Mouse (Mus musculus) CD8-positive naive resting alpha-beta T cell, adult 2 months (primary cell): ENCODE measurements around the gene Itih2.
A peak's percentile ranks its signal among the peaks of the same experiment; 100 is the strongest.

Source experiments
- DNase-seq, 2 experiments: peaks; one replicate each; pipeline ENCODE4 v3.0.0; 2022; ENCODE audit warnings: low read depth in 2 of 2, low spot score in 2 of 2

Gene Itih2

DNA sequence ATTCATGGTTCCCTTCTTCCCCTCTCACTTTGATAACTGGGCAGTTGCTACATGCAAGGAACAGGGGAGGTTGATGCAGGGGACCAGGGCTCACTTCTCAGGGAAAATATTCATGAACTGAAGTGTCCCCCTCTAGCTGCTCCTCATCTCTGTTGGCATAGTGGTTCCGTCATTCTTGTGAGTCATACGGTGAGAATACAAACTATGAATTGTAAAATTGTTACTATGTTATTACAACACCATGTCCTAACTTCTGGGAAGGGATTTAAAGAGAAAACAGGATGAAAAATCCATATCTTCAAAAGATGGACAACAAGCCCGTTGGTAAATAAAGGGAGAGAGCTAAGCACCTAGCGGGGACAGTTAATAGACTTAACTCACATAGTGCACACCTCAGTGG, at the start of gene Itih2:
Gene Itih2 (minus strand): TSS at position 101 of the 400 bp plus-strand sequence.
- DNase-seq: no peak

DNA sequence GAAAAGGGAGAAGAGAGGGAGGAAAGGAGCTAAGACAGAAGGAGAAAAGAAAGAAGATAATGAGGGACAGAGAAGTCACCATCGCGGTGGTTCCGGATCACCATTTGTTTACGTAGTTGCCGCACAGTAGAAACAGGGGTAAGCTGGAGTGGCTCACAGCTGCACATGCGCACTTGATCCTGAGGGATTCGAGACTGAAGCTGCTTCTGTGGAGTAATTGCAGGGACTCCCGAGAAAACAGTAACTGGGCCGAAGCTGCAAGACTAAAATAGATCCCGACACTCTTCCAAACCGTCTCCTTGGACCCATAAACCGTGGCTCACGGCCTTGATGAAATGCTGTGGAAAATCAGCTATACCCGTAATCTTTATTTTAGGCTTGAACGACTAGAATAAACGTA, 38.8 kb upstream of the Itih2 start:
- no peak for DNase-seq

DNA sequence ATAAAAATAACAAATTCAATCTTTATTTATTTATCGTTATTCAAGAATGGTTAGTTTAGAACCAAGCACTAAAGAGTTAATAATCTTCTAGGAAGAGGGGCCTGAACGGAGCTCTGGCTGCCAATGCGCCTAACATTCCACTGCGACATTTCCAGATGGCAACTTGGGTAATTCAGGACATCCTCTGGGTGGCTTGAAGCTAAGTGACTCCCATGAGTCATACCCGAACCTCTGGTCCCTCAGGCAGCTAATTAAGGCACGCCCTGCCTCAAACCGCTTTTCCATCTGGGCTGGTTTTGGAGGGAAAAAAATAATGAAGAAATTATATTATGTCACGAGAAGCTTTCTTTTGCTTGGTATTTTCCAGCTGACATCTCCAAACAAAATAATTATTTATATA, 36.8 kb upstream of the Itih2 start:
- DNase-seq: no peak

DNA sequence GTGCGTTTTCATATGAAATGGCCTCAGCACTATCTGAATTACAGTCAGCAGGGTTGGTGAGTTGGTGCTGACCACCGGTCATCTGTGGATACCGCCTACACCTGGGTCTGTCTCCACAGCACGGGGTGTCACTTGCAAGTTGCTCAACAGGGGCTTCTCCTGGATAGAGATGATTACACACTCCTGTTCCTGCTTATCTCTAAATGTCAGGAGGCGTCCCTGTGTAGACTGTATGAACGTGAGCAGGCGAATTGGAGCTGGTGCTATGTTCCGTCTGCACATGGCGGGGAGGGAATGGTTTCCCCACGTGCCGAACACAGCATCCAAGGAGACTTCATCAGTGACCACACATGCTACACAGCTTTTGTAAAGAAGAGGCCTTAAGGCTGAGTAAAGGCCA, 36.1 kb upstream of the Itih2 start:
- no peak for DNase-seq

DNA sequence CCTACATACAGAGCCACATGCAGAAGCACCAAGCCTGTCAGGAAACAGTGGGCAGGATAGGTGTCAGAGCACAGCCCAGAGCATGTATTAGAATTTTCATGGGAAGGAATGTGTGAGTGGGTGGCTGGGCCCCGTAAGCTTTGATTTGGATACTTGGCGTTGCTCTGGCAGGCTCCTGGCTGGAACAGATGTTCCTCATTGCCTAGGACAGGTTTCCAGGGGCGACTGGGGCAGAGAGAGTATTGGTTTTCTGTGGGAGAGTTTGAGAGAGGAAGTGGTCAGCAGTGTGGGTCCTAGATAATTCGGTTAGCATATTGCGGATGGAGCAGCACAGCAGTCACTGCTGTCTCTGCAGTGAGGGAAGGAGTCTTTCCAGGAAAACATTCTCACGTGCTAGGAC, 35.4 kb upstream of the Itih2 start:
- DNase-seq: no peak

DNA sequence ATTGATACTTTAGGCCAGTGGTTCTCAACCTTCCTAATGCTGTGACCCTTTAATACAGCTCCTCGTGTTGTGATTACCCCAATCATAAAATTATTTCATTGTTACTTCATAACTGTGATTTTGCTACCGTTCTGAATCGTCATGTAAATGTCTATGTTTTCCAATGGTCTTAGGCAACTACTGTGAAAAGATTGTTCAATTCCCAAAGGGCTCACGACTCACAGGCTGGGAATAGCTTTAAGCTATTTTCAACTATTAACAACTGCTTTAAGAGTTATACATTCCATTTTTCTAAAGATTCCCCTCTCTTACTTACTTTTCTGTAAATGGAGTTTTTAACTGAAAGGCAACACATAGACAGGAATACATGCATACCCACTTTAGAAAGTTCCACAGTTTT, 30.8 kb upstream of the Itih2 start:
- no peak for DNase-seq

DNA sequence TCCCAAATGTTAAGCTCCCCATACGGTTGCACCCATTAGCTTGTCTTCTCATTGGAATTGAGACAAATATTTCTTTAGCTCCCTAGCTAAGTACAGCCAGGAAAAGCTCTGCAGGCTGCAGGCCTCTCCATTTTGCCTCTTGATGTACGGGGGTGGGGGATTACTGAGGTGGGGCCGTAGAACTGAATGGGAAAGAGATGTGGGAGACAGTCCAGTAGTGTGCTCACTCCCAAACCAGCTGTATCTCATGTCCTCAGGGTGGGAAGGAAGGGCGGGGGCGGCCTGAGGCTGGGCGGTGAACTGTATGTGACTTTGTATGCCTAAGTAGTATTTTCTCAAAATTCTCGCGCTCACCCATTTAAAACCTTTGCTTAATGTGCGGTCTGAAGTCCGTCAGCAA, 26.0 kb upstream of the Itih2 start:
- DNase-seq: no peak

DNA sequence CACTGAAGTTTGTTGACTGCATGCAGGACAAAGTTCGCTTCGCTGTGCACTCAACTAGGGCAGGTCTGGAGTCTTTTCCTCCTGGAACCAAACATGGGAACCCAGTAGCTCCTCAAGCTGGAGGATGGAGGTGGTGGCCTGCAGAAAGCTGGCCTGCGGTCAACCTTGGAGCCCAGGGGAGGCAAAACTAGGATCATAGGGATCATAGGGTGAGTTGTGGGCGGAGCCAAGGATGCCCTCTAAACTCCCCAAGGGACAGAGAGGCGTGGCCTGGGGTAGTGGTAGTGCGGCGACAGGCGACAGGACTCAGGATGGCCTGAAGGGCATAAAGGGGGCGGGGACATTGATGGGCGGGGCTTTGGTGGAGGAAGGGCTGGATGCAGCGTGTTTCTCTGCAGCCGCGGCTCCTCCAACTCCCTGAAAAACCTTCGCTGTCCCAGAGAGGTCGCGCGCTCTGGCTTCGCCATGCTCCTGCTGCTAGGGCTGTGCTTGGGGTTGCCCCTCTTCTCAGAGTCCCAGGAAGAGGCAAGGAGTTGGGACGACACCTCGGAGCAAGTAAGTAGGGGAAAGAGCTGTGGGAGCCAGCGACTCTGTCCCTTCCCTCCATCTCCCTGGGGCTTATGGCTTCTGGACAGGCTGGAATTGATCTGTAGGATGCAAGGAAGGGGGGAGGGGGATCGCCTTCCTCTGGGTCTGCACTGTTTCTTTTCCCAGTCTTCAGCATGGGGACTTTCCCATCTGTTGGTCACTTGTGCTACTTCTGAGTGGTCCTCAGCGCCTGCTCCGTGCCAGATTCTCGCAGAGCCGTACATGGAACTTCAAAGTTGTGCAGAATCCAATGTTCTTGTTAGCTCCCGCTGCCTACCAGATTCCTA, 22.2 kb upstream of the Itih2 start, which contains the start of gene Itih5:
Gene Itih5 (plus strand): TSS at position 371 of the 875 bp plus-strand sequence.
- DNase-seq: peak in 1 of 2 experiments; percentile 8

DNA sequence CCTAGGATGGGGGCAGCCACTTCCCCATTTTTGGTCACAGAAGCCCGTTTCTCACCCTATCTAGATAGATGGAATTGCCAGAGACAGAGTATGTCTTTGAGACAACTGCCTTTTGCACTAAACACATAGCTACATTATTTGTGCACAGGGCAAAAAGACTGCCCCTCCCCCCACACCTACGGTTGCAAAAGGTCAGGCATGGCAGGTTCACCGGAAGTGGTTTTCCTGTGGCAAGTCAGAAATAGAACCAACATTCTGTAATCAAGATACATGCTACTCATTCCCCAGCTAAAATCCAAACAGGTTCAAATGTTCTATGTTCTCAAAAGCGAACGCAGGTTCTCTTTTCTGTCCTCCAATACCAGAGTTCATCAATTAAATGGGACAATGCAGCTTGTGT, 21.4 kb upstream of the Itih2 start:
- DNase-seq: peak in 1 of 2 experiments; percentile 4

DNA sequence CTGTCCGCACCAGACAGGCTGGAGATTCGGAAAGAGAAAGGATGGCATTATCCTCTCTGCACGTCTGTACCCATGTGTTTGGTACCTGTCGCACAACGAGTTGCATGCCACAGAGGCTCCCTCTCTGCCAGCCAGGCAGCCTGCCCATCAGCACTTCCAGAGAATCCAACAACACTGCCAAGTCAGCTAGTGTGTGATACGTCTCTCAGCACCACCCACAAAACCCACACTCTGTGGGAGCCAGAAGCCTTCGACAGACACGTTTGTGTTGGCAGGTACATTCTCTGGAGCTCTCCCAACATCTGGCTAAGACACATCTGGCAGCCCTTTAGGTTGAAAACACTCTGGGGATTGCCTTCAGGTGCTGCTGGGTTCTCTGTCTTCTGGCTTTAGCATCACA, 16.0 kb upstream of the Itih2 start:
- no peak for DNase-seq

DNA sequence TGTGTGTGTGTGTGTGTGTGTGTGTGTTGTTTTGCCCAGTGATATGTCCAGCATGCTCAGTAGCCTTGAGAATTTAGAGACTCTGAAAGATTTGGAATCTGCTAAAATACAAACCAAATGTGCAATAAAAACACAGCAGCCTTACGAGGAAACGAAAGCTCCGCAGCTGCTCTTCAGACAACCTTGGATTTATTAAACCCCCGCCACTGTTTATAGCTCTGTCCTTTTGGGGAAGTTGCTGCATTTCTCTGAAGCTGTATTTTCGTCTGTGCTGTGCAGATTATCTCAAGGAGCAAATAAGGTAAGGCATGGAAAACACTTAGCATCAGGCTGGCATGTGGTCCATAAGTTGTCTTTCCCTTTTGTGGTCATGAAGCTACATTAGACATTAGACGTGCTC, 14.3 kb upstream of the Itih2 start:
- DNase-seq: no peak

DNA sequence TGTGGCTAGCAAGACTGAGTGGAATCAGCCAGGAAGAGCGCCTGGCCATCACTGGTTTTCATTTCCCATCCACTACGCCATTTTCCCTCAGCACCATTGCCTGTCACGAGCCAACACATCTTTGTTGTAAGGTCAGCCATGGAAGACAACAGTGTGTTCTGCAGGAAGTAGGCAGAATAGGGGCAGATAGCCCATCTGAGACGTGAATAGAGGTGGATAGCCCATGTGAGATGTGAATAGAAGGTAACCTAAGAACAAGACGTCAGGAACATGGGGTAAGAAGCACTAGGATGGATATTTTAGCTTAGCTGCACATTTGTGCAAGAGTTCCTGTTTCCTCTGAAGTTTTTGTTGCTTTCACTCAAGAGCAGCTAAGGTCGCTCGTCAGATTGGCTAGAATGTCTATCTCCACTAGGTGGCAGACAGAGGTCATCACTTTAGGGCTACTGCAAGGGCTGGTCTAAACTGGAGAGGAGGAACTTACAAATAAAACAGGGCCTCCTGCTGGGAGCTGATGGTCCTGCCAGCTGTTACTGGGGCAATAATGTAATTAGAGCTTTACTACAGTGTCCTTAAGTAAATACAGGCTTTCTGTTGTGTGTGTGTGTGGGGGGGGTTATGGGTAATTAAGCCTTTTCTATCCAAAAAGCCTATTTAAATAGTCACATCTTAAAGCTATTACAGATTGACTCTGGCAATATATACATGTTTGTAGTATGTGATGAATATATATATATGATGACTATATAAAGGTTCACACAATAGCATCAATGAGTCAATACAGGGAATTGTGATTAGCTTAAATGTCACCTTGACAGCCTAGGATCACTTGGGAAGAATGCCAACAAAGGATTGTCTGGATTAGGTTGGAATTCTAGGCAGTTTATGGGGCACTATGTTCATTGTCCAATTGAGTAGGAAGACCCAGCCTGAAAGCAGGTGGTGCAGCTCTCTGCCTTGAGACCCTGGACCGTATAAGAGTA, 11.6 kb upstream of the Itih2 start:
- peak; percentile 32 to 60 for DNase-seq

DNA sequence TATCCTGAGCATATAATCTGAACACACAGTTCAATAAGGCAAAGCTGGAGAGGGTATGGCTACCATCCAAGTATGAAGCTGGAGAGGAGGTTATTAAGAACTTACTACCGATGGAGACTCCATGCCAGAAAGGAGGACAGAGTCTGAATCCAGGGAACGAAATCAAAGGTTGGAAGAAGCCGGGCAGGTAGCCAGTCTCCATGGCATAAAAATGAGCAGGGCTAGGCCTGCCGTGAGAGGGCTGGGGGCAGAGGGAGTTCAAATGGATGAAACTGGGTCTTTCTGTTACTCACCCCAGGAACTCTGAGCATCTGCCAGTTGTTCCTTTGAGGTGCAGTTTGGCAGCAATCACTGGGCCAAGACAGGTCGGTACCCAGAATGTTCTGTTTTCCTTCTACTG, 9.3 kb upstream of the Itih2 start:
- DNase-seq: no peak

DNA sequence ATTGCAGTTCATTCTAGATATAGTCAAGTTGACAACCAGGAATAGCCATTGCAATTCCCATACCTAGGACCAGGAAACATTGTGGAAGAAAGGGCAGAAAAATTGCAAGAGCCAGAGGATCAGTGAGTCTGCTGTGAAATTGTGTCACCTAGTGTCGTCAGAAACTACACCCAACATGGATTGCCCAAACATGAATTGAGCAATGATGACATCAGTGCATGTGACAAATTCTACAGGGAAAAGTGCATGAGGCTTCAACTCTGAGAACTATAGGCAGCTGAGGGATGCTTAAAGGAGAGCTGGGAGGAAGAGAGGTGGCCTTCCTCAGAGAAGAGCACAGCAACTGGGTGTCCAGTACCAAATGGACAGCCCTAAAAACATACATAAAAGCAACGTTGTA, 6.1 kb upstream of the Itih2 start:
- DNase-seq: no peak

DNA sequence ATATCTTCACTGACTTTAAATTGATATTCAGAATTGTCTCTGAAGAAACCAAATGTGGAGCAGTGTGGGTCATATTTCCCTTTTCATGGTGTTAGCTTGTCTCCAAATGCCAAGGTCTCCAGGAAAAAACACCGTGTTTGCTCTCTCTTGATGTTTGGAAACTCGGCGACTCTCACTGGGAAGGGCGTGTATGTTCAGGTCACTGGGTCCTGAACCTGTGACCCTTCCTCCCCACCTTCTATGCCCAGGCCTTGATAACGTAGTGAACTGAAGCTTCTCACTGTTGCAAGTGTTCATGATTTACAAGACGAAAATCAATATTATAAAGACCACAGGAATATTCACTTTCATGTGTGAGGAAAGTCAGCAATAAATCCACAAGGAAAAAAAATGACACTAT, 2.7 kb upstream of the Itih2 start:
- DNase-seq: no peak

DNA sequence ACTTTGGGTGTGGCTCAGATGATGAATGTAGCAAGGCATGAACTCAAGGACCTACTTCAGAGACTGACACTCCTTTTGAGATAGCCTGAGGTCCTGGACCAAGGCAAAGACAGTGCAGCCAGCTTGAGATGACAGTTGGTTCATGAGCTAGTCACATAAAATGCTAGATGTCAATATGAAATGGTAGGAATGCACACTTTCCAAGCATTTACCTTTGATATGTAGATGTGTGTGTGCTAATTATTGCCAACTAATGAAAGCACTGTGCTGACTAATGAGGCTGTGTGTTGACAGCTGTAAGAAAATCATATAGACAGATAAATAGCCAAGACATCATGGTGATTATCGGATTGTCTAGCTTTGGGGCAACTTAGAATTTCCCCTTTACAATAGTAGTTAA, 932 bp upstream of the Itih2 start:
- DNase-seq: no peak

DNA sequence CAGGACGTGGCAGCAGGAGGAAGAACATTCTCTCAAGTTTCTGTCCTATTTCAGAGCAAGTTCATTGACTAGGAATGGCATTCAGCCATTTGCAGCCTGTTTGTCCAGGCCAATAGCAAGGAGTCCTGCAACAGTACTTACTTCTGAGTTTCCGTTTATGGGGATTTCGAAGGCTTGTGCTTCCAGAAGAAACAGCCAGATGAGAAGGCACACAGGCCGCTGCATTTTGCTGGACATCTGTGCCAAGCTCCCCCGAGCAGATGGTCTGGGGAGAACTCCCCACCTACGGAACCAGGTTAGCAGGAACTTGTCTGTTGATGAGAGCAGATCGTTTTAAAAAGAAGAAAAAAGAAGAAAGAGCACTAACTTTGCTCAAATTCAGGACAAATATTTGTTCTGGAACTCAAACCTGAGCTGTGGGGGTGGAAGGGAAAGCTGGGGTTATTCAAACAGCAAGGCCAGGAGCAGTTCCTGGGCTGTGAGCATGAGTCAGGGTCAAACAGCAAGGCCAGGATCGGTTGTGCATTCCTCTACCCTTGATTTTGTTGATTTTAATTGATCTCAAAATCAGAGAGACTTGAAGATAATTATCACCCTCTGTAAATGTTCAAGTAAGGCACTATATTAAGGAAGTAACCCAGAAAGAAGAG, 730 bp downstream of the Itih2 start:
- no peak for DNase-seq

DNA sequence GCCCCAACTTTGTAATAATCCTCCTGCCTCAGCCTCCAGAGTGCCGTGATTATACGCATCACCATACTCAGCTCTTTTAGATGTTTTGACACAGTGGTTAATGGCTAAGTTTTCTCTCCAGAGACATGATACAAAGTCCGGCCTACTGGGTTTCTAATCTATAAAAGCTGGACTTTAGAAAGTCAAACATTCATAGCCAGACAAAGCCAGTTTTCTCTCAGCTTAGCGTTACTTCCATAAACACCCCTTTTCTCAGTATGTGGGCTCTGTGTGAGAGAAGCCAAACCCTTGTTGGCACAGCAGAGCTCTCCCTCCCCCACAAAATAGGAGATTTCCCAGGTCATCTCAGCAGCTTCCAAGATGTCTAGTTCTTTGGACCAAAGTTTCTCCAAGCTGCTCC, 2.6 kb downstream of the Itih2 start:
- DNase-seq: no peak

DNA sequence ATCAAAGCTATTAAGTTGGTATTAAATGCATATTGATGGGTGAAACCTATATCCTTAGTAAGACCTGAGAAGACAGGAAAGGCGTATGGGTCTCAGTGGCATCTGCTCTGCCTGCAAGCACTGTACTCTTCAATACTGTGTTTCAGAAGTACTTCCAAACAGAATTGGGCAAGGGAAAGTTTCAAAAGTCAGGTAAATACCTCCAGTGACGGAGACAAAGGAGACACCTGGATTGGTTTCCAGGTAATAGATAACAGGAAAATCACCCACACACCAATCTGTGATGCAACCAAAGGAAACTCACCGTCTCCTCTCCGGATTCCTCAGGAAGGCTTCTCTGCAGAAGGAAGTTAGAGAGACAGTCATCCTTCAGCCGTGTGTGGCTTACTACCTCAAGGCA, 3.7 kb downstream of the Itih2 start:
- no peak for DNase-seq

DNA sequence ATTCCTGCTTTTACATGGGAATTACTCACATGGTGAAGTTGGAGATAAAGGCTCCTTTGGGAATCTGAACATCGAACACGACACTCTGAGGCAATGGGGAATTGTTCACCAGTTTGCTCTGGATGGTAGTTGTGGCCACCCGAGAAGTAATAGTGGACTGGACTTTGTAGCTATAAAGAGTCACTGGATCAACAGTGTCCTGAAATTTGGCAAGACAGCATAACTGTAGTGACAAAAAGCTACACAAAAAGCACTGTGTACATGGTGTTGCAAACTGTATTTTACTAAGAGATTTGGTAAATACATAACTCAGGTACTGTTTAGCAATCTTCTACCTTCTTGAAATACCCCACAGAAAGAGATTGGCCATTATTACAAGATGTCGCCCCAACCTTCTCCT, 5.1 kb downstream of the Itih2 start:
- no peak for DNase-seq

DNA sequence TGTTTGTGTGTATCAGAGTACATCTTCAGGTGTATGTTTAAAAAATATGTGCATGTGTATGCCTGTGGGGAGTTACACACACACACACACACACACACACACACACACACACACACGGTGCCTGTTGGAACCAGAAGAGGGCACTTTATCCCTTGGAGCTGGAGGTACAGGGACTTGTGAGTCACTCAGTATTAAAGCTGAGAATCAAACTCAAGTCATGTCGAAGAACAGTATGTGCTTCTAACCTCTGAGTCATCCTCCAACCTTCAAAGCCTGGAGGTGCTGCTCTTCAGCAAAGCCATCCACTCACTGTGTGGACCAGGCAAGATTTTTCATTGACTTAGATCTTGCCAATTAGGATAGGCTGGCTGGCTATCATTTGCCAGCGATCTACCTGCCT, 9.4 kb downstream of the Itih2 start:
- DNase-seq: no peak

DNA sequence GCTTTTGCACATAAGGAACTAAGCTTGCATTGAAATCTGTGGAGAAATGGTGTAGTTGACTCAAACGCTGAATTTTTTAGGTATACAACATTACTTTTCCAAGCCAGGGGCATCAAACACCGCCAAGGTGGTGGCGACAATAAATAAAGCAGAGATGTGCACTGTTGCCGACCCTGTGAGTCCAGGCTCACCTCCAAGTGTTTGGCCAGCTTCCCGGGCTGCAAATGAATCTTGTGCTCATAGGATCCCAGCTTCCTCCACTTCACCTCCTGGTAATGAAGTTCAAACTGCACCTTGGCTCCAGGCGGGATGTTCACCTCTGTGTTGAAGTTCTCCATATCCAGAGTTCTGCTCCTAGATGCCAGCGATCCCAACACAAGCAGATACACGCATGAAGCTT, 11.9 kb downstream of the Itih2 start:
- no peak for DNase-seq
